Mouse (Mus musculus) embryonic facial prominence, embryonic 12.5 days (tissue): ENCODE measurements around the gene Nxpe4. TPM values are rescaled to one million over a fixed set of nuclear protein-coding genes. Genes with fewer than 3 reads are reported as not detected.
"Not testable (repeated sequence)": the region's sequence is repeated elsewhere in the genome, so short reads cannot be mapped to it uniquely, and the experiment has no call there.

ENCODE experiments used
- ATAC-seq: fragments of 200-750 bp; cut with Nextera tagmentation; 2 replicates; pipeline ENCODE4 v1.8.0; 2017; ENCODE audit not compliant: insufficient number of reproducible peaks, insufficient read depth, low FRiP score, low TSS enrichment
- H3K27ac ChIP-seq: fragments of 300-500 bp; sonication (generic); 2 replicates; pipeline ENCODE4 v1.5.1; 2016; ENCODE audit warnings: mild to moderate bottlenecking
- H3K27me3 ChIP-seq: fragments of 300-500 bp; sonication (generic); 2 replicates; pipeline ENCODE4 v1.6.1; 2016; ENCODE audit warnings: mild to moderate bottlenecking, moderate library complexity
- H3K36me3 ChIP-seq: fragments of 300-500 bp; sonication (generic); 2 replicates; pipeline ENCODE4 v1.6.1; 2016; ENCODE audit warnings: mild to moderate bottlenecking
- H3K4me1 ChIP-seq: fragments of 300-500 bp; sonication (generic); 2 replicates; pipeline ENCODE4 v1.6.1; 2016
- H3K4me2 ChIP-seq: fragments of 300-500 bp; sonication (generic); replicated peaks from 2 replicates; pipeline ENCODE4 v1.6.1; 2016; ENCODE audit warnings: mild to moderate bottlenecking, moderate library complexity
- H3K4me3 ChIP-seq: fragments of 300-500 bp; sonication (generic); 2 replicates; pipeline ENCODE4 v1.5.1; 2016; ENCODE audit warnings: mild to moderate bottlenecking
- H3K9ac ChIP-seq: fragments of 300-500 bp; sonication (generic); 2 replicates; pipeline ENCODE4 v1.6.1; 2016; ENCODE audit warnings: mild to moderate bottlenecking, moderate library complexity
- H3K9me3 ChIP-seq: fragments of 300-500 bp; sonication (generic); 2 replicates; pipeline ENCODE4 v1.6.1; 2016; ENCODE audit warnings: mild to moderate bottlenecking, moderate library complexity
- WGBS: fragments of 180-500 bp; shearing (Covaris S2); methylation state at CpG from one replicate; pipeline ENCODE4 v1.1.7; 2016; 5-methylcytosine and 5-hydroxymethylcytosine counted together
- polyA plus RNA-seq: library from polyadenylated mRNA; unstranded; fragments of >200 nt; fragmentation: Nextera tagmentation; extraction: Ambion mirVana; gene quantifications from 2 replicates; pipeline ENCODE4 v1.2.1, GENCODE M21; 2016

The Nxpe4 gene
- polyA plus RNA-seq, 1 experiment from 2014 or later = 7.9 TPM

DNA sequence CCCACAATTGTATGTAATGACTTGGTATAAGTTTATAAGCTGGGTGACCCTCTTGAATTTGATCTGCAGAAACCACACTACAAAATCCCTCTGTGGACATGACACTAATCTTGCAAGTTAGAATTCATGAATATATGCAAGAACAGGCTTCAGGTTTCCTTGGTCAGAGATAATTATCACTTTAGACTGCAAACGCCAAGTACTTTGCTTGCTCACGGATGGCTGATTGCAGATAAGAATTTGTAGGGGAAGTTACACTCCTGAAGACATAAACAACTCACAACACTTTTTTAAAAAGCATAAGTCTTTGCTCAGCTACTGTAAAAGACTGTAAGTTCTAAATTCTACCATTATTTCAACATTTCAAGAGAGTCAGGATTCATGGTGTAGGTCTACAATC lies 212.5 kb downstream of the Nxpe4 start:
- Histone ChIP-seq H3K9me3 (no peaks in the 10 kb centered on the region), H3K27ac (no peak overlapping the region), H3K9ac (no peak overlapping the region), H3K4me2 (no peak overlapping the region), H3K4me1 (no peaks in the 10 kb centered on the region), H3K4me3 (no peak overlapping the region), H3K27me3 (no peaks in the 10 kb centered on the region), H3K36me3 (no peaks in the 10 kb centered on the region)
- 40% methylated on average over 2 of the region's 2 CpGs for WGBS
- ATAC-seq = no peak

DNA sequence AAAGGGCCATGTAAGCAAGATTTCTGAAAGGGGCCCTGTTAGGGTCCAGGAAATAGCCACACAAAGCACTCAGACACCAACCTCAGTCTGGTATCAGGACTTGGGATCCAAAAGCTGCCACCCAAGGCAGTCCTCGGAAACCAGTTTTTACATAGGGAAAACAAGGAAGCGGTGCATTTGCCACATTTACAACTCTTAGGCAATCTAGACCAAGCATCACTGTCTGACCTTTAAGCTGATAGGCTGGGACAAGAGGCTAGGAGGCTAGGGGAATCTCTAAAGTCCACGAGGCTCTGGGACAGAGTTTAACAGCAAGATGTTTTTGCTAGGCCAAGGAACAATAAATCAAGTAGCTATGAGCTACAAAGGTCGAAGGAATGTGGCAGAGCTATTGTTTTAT lies 226.6 kb downstream of the Nxpe4 start:
- Histone ChIP-seq H3K27me3 (no peaks in the 10 kb centered on the region), H3K9me3 (no peaks in the 10 kb centered on the region), H3K9ac (no peak overlapping the region), H3K4me2 (no peak overlapping the region), H3K4me1 (no peaks in the 10 kb centered on the region), H3K4me3 (no peak overlapping the region), H3K27ac (no peak overlapping the region), H3K36me3 (no peaks in the 10 kb centered on the region)
- WGBS = 86% methylated on average over 4 of the region's 4 CpGs
- ATAC-seq = no peak

DNA sequence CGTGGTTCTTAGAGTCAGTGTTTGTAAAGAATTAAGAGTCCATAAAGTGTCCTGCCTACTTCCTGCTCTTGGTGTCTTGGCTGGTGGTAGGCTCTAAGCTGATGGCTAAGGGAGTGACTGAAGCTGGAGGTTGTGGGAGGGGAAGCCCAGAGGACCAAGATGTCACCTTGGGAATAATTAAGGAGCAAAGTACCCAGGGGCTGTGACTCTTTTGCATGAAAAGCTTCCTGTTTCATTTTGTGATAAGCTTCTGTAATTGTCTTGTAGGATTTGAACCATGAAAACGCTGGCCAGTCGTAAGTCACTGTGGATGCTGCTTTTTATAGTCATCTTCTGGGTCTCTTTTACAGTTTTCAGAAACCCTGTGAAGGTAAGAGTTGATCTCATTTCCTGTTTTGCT lies 228.2 kb downstream of the Nxpe4 start:
- no peaks in the 10 kb centered on the region for H3K27me3 ChIP-seq
- 73% methylated on average over 3 of the region's 3 CpGs for WGBS

DNA sequence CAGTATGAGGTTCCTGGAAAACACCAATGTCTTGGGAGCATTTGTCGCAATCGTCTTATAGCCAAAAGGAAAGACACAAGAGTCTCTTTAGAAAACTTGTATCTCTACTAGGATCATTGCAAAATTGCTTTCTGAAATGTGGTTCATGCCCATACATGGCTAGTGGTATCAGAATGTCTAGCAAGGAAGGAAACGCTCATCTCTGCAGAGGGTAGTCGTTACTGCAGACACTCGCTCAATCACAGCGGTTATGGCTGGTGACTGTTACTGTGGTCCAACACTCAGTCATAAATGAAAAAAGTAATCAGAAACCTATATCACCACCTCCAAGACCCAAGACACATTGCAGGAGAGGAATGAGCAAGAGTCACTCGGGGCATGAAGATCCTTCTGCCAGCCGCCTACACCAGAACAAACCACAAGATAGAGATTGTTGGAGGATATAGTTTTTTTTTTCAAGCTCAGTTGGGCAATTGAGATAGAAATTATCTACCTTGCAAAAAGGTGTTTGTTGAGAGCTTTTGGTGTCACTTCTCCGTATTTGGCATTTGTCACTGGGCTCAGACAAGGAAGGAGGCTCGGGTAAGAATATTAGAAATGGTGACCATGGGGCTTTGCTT lies 241.9 kb downstream of the Nxpe4 start:
- H3K27ac ChIP-seq = no peak overlapping the region
- H3K36me3 ChIP-seq = no peaks in the 10 kb centered on the region
- H3K4me2 ChIP-seq = no peak overlapping the region
- ATAC-seq = no peak
- H3K4me3 ChIP-seq = no peak overlapping the region
- no peaks in the 10 kb centered on the region for H3K27me3 ChIP-seq
- no peak overlapping the region for H3K9ac ChIP-seq
- no peaks in the 10 kb centered on the region for H3K4me1 ChIP-seq
- WGBS = 94% methylated on average over 10 of the region's 10 CpGs
- H3K9me3 ChIP-seq = no peaks in the 10 kb centered on the region

More for the DNA sequence above, 228.2 kb downstream of the Nxpe4 start:
- no peaks in the 10 kb centered on the region for H3K4me1 ChIP-seq
- no peaks in the 10 kb centered on the region for H3K9me3 ChIP-seq
- no peak overlapping the region for H3K27ac ChIP-seq
- H3K36me3 ChIP-seq = no peaks in the 10 kb centered on the region
- H3K4me2 ChIP-seq = no peak overlapping the region
- ATAC-seq = no peak
- H3K4me3 ChIP-seq = no peak overlapping the region
- no peak overlapping the region for H3K9ac ChIP-seq

DNA sequence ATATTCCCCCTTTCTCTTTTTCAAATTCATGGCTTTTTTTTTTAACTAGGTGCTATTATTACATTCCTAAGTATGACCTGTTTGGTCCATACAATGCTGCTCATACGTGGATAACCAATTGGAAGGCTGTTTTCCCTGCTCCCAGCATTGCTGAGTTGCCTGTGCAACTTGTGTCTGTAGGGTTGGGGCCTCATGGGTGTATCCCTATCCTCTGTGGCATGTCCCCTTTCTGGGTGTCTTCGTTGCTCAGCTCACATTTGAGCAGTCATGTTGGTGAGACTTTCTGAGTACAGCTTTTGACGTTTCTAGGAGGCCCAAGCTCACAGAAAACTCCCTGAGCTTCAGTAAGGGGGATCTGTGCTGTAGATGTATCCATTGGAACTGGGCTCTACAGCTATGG lies 242.9 kb downstream of the Nxpe4 start:
- no peak overlapping the region for H3K9ac ChIP-seq
- no peak for ATAC-seq
- no peak overlapping the region for H3K4me2 ChIP-seq
- no peaks in the 10 kb centered on the region for H3K4me1 ChIP-seq
- no peak overlapping the region for H3K4me3 ChIP-seq
- H3K27ac ChIP-seq = no peak overlapping the region
- H3K9me3 ChIP-seq = no peaks in the 10 kb centered on the region
- H3K36me3 ChIP-seq = no peaks in the 10 kb centered on the region
- no peaks in the 10 kb centered on the region for H3K27me3 ChIP-seq
- WGBS = 64% methylated on average over 3 of the region's 3 CpGs

DNA sequence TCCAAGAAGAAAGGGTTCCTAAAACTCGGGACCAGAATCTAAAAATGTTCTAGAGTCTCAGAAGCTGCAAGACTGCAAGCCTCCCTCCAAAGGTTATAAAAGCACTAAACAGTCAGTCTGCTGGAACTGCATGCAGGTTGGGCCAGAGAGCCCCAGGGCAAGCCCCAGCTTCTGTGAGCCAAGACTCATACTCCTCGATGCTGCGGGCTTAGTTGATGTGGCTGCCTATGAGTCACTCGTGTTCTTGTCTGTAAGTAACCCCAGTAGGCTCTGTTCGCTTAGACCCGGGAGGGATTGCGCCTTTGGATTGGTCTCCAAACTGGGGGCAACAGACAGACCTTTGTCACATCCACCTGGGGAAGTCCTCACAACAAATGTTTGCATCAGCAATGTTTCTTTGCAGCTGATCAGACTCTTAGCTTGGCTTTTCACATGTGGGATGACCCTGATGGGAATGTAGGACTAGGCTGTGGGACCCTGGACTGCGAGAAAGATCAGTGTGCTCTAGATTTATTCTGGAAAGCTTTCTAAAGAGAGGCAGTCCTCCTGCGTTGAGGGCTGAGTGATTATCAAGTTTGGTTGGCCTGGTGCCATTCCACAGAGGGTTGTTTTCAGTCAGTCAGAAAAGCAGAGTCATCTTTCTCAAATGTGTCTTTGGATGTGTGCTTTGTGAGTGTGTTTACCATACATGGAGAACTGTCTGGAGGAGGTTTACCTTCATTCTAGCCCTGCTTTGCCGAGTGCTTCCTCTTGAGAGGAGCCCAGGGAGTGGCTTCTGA lies 245.9 kb downstream of the Nxpe4 start:
- H3K4me3 ChIP-seq = no peak overlapping the region
- no peaks in the 10 kb centered on the region for H3K4me1 ChIP-seq
- no peak overlapping the region for H3K4me2 ChIP-seq
- H3K9me3 ChIP-seq = no peaks in the 10 kb centered on the region
- no peak for ATAC-seq
- no peaks in the 10 kb centered on the region for H3K36me3 ChIP-seq
- no peaks in the 10 kb centered on the region for H3K27me3 ChIP-seq
- H3K9ac ChIP-seq = no peak overlapping the region
- no peak overlapping the region for H3K27ac ChIP-seq
- WGBS = 80% methylated on average over 10 of the region's 10 CpGs

DNA sequence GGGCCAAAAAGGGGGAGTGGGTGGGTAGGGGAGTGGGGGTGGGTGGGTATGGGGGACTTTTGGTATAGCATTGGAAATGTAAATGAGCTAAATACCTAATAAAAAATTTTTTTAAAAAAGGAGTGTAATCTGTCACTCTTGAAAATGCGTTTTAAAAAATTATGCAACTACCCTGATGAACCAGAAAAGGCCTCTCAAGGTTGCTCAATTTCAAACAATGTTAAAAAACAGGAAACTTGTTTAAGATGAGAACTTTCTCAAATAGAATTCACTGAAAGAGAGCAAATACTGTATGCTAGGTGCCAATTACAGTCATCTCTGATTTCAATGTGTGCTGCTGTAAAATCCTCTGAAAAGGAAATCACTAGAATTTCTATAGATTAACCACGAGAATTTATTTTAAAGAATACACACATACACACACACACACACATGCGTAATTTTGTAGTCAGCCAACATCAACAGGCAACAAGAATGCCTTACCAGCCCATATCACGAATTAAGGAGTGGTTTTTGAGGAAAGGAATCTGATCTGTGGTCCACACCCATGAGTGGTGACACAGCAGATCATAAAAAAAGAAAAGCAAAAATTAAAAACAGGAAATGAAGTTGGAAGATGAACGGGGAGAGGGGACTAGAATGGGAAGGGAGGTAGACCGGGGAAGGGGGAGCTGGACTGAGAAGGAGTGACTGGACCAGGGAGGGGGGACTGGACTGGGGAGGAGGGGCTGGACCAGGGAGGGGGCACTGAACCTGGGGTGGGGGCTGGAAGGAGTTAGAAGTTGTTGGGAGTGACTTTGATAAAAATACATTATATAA lies 248.6 kb downstream of the Nxpe4 start:
- no peaks in the 10 kb centered on the region for H3K36me3 ChIP-seq
- H3K4me3 ChIP-seq = no peak overlapping the region
- H3K4me1 ChIP-seq = peaks cover 2% of the 10 kb centered on the region; the same call in 1 of the 2 replicates
- ATAC-seq = no peak
- H3K9ac ChIP-seq = no peak overlapping the region
- no peak overlapping the region for H3K27ac ChIP-seq
- H3K4me2 ChIP-seq = no peak overlapping the region
- H3K27me3 ChIP-seq = no peaks in the 10 kb centered on the region
- WGBS = 84% methylated on average over 6 of the region's 6 CpGs
- H3K9me3 ChIP-seq = no peaks in the 10 kb centered on the region

DNA sequence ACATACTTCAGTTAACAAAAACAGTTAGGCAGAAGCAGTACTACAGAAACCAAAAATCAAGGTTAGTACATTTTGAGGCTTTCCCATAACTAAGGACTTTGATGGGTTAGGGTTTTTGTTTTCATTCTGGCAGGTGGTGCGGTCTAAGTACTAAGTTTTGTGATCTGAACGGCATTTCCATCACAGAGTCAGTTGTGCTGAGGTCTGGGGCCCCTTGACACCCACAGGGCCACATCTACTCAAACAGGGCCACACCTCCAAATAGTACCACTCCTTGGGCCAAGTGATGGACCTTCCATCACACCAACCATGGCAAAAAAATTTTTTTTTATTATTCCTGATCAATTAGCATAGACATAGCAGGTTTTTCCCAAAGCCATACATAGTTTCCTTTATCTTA lies 251.8 kb downstream of the Nxpe4 start:
- H3K36me3 ChIP-seq = no peaks in the 10 kb centered on the region
- H3K4me2 ChIP-seq = no peak overlapping the region
- H3K9me3 ChIP-seq = no peaks in the 10 kb centered on the region
- no peak for ATAC-seq
- no peak overlapping the region for H3K4me3 ChIP-seq
- no peak overlapping the region for H3K9ac ChIP-seq
- 88% methylated on average over 2 of the region's 2 CpGs for WGBS
- H3K4me1 ChIP-seq = peaks cover 2% of the 10 kb centered on the region; the same call in 1 of the 2 replicates
- no peak overlapping the region for H3K27ac ChIP-seq
- H3K27me3 ChIP-seq = no peaks in the 10 kb centered on the region

DNA sequence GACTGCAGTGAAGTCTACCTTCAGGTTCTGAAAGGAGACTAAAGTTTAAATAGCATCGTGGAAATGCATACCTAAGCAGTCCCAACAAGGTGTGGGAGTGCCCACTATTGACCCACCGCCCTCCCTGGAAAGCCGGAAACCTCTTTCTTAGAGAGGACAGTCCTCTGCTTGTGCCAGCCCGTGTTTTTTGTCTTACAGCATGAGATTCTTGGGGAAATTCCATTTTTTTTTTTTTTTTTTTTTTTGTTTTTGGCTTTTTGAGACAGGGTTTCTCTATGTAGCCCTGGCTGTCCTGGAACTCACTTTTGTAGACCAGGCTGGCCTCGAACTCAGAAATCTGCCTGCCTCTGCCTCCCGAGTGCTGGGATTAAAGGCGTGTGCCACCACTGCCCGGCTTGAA lies 255.5 kb downstream of the Nxpe4 start:
- H3K27me3 ChIP-seq, H3K36me3 ChIP-seq, H3K27ac ChIP-seq, H3K9ac ChIP-seq, H3K4me2 ChIP-seq, H3K9me3 ChIP-seq, ATAC-seq, H3K4me1 ChIP-seq, H3K4me3 ChIP-seq: not testable (repeated sequence)
- 89% methylated on average over 8 of the region's 8 CpGs for WGBS

DNA sequence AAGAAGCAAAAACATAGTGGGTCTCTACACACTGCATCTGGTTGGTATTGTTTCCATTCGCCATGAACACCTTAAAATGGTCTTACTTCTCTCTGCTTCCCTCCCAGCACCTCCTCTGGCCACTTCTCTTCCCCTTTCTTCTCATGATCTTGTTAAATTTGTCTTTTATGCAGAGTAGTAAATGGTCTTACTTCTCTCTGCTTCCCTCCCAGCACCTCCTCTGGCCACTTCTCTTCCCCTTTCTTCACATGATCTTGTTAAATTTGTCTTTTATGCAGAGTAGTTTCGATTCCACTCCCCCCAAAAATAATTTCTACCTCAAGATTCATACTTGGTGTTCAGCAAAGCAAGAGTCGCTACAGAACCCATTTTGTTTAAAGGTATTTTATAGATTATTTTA lies 256.2 kb downstream of the Nxpe4 start:
- Histone ChIP-seq H3K27ac (no peak overlapping the region), H3K4me3 (no peak overlapping the region), H3K4me1 (peaks cover 2% of the 10 kb centered on the region; the same call in 1 of the 2 replicates), H3K9me3 (no peaks in the 10 kb centered on the region), H3K4me2 (no peak overlapping the region), H3K9ac (no peak overlapping the region), H3K27me3 (no peaks in the 10 kb centered on the region), H3K36me3 (no peaks in the 10 kb centered on the region)
- ATAC-seq = no peak
- 81% methylated on average over 3 of the region's 3 CpGs for WGBS

DNA sequence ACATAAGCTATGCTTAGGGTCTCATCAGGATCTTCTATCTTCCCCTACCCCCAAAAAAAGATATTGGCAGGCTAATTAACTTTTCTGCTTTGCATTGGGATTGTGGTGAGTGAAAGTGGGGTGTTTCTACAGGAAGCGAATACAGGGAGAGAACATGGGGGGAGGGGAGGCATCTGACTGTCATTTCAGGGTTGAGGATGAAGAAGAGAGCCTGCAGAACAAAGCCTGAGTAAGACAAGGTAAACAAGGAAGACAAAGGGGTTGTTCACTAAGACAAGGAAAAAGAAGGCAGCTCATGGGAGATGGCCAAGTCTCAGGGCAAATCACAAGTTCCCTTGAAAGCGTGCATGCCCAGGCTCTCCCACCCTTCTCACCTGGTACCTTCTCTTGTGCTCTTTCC lies 256.6 kb downstream of the Nxpe4 start:
- Histone ChIP-seq H3K4me3 (no peak overlapping the region), H3K27me3 (no peaks in the 10 kb centered on the region), H3K4me2 (no peak overlapping the region), H3K36me3 (no peaks in the 10 kb centered on the region), H3K4me1 (peaks cover 2% of the 10 kb centered on the region; the same call in 1 of the 2 replicates), H3K9ac (no peak overlapping the region), H3K9me3 (no peaks in the 10 kb centered on the region), H3K27ac (no peak overlapping the region)
- ATAC-seq = no peak
- 75% methylated on average over 2 of the region's 2 CpGs for WGBS

DNA sequence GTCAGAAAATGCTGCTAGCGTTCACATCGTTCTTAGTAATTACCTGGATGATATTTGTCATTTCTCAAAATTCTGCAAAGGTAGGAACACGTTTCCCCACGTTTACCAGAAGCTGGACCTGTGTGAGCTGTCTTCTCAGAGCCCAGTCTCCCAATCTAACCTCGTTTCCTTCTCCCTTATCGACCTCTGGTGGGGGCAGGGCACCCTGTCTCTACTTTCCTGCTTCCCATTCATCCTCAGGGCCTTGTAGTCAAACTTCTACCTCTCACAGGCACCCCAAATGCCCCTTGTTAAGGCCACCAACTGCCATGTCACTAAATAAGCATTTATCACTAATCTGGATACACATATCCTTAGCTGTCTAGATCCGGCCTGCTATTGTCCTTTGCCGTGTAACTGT lies 257.0 kb downstream of the Nxpe4 start:
- Histone ChIP-seq H3K9me3 (no peaks in the 10 kb centered on the region), H3K27me3 (no peaks in the 10 kb centered on the region)

More for the DNA sequence above, 257.0 kb downstream of the Nxpe4 start:
- Histone ChIP-seq H3K4me2 (no peak overlapping the region), H3K27ac (no peak overlapping the region), H3K4me3 (no peak overlapping the region), H3K9ac (no peak overlapping the region), H3K4me1 (peaks cover 2% of the 10 kb centered on the region; the same call in 1 of the 2 replicates), H3K36me3 (no peaks in the 10 kb centered on the region)
- 61% methylated on average over 8 of the region's 8 CpGs for WGBS
- ATAC-seq = no peak
